Mouse (Mus musculus) E14TG2a.4 (cell line): ENCODE measurements around the gene Ncam1.

Experiments used
- H3K27me3 ChIP-seq: 2 replicates; pipeline ENCODE4 v1.6.1; 2014; ENCODE audit warnings: low read length, control low read depth; ENCODE audit not compliant: insufficient read depth
- H3K36me3 ChIP-seq: 2 replicates; pipeline ENCODE4 v1.6.1; 2014; ENCODE audit warnings: low read length, control low read depth; ENCODE audit not compliant: insufficient read depth
- H3K4me1 ChIP-seq: replicated peaks from 2 replicates; pipeline ENCODE4 v1.6.1; 2014; ENCODE audit warnings: low read depth, low read length, control low read depth
- H3K4me3 ChIP-seq: replicated peaks from 2 replicates; pipeline ENCODE4 v1.5.1; 2014; ENCODE audit warnings: mild to moderate bottlenecking, low read length
- H3K9me3 ChIP-seq: 2 replicates; pipeline ENCODE4 v1.6.1; 2014; ENCODE audit warnings: low read length, control low read depth
- CTCF ChIP-seq: conservative IDR thresholded peaks from 2 replicates; pipeline ENCODE4 v1.5.1; 2014; ENCODE audit warnings: low read length
- NANOG ChIP-seq: IDR thresholded peaks from 2 replicates; pipeline ENCODE4 v1.6.1; 2014; ENCODE audit warnings: borderline replicate concordance, low read length, mixed read lengths
- POU5F1 ChIP-seq: IDR thresholded peaks from 2 replicates; pipeline ENCODE4 v1.6.1; 2014; ENCODE audit warnings: low read length, borderline replicate concordance

Gene Ncam1

GRCm38 (mm10) chr9:49605791-49606190, 192.9 kb downstream of the Ncam1 start:
- no peaks in the 10 kb centered on the region for H3K36me3 ChIP-seq
- no peaks in the 10 kb centered on the region for H3K9me3 ChIP-seq
- TF ChIP-seq CTCF = no peak
- no peak for TF ChIP-seq POU5F1
- no peak for TF ChIP-seq NANOG
- peaks cover 16% of the 10 kb centered on the region for H3K4me1 ChIP-seq
- no peak overlapping the region for H3K4me3 ChIP-seq
- no peaks in the 10 kb centered on the region for H3K27me3 ChIP-seq

DNA sequence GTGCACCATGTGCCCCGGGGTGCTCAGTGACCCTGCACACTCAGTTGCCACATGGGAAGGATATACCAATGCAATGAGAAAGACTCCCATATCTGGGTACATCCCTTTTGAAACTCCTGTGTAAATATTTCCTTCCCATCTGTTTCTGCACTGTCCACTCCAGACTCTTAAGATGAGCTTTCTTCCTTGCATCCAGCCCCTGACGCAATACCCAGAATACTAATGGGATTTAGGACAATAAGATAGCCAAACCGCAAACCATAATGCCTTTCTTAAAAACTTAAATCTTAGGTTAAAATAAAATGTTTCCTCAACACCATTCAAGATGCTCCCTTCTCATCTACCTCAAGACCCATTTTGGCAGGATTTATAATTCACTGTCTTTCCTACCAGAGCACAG, 193.4 kb downstream of the Ncam1 start:
- no peak overlapping the region for H3K4me3 ChIP-seq
- no peaks in the 10 kb centered on the region for H3K36me3 ChIP-seq
- H3K4me1 ChIP-seq = peaks cover 16% of the 10 kb centered on the region
- no peaks in the 10 kb centered on the region for H3K27me3 ChIP-seq
- H3K9me3 ChIP-seq = no peaks in the 10 kb centered on the region
- no peak for TF ChIP-seq POU5F1
- no peak for TF ChIP-seq CTCF
- TF ChIP-seq NANOG = no peak

DNA sequence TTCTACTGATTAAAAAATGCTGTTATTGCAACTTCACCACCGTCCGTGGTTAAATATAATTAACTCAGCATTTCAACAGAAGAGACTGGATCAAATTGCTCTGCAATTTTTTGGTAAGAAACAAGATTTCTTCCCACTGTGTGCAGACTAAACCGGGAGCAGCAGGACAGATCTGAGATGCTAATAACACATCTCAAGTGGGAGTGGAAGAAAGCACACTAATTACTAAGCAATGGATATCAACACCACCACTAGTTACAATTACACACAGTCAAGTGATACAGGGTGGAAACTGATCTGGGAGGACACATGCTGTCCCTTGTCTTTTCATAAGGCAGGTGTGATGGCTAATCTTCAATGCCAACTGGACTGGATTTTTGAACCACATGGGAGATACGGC, 197.5 kb downstream of the Ncam1 start:
- H3K9me3 ChIP-seq = no peaks in the 10 kb centered on the region
- H3K36me3 ChIP-seq = no peaks in the 10 kb centered on the region
- no peaks in the 10 kb centered on the region for H3K27me3 ChIP-seq
- H3K4me1 ChIP-seq = peaks cover 7% of the 10 kb centered on the region
- no peak overlapping the region for H3K4me3 ChIP-seq
- TF ChIP-seq CTCF = no peak
- TF ChIP-seq NANOG = no peak

- no peaks in the 10 kb centered on the region for H3K9me3 ChIP-seq
- no peaks in the 10 kb centered on the region for H3K4me1 ChIP-seq
- no peaks in the 10 kb centered on the region for H3K36me3 ChIP-seq
- H3K4me3 ChIP-seq = no peak overlapping the region
- no peaks in the 10 kb centered on the region for H3K27me3 ChIP-seq
- no peak for TF ChIP-seq POU5F1
- no peak for TF ChIP-seq CTCF
- TF ChIP-seq NANOG = no peak
Measured at GRCm38 (mm10) chr9:49595635-49596348, 202.9 kb downstream of the Ncam1 start.

- Histone ChIP-seq H3K4me1 (no peaks in the 10 kb centered on the region), H3K9me3 (no peaks in the 10 kb centered on the region), H3K36me3 (no peaks in the 10 kb centered on the region), H3K4me3 (no peak overlapping the region), H3K27me3 (no peaks in the 10 kb centered on the region)
- TF ChIP-seq NANOG (no peak), POU5F1 (no peak), CTCF (no peak)
Measured at GRCm38 (mm10) chr9:49594876-49595634, 203.7 kb downstream of the Ncam1 start.

DNA sequence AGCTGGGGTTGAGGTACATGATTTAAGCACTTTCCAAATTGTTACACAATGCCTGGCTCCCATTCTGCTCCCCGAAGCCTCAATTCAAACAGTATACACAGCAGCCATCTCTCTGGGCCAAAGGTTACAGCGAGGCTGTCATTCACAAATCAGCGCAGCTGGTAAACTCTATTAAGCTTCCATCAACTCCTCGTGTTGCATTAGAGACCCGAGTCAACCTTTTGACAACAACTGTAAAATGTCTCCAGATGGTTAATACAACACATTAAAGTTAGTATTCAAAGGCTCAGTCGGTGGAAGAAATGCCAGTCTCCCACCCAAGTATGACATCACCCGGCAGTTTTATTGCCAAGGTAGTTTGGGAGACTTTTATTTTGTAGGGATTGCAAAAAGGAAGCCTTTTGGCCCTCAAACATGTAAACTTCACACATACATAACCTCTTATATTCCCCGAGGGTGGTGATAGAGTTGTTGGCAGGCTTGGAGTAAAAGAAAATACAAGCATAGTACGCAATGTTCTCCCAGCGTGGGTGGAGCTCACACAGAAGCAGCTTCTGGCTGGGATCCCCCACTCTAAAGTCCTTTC, 204.7 kb downstream of the Ncam1 start:
- Histone ChIP-seq H3K4me3 (no peak overlapping the region), H3K36me3 (no peaks in the 10 kb centered on the region), H3K9me3 (no peaks in the 10 kb centered on the region), H3K27me3 (no peaks in the 10 kb centered on the region), H3K4me1 (no peaks in the 10 kb centered on the region)
- TF ChIP-seq CTCF (no peak), NANOG (no peak), POU5F1 (no peak)

DNA sequence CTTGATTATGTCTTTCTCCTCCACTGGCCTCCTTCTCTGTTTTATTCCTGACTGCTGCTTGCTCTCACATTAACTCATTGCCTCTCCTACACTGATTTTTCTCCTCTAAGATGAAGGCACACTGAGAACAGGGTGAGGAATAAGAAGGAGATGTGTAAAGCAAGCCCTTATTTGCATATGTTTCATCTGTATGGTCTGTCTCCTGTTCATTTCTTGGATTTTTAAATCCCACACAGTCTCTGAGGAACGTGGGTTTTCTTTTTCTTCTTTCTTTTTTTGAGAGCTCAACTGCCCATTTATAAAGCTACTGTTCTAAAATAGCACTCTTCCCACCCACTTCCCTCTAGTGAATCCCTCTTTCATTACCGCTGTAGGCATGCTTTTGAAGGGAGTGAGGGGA, 206.7 kb downstream of the Ncam1 start:
- H3K4me1 ChIP-seq = no peaks in the 10 kb centered on the region
- H3K4me3 ChIP-seq = no peak overlapping the region
- no peak for TF ChIP-seq POU5F1
- no peak for TF ChIP-seq CTCF
- no peak for TF ChIP-seq NANOG
- H3K27me3 ChIP-seq = no peaks in the 10 kb centered on the region
- no peaks in the 10 kb centered on the region for H3K36me3 ChIP-seq
- no peaks in the 10 kb centered on the region for H3K9me3 ChIP-seq

GRCm38 (mm10) chr9:49590261-49590660, 208.5 kb downstream of the Ncam1 start:
- TF ChIP-seq POU5F1 (no peak), NANOG (no peak), CTCF (no peak)
- H3K27me3 ChIP-seq = no peaks in the 10 kb centered on the region
- no peaks in the 10 kb centered on the region for H3K36me3 ChIP-seq
- no peaks in the 10 kb centered on the region for H3K4me1 ChIP-seq
- H3K9me3 ChIP-seq = no peaks in the 10 kb centered on the region
- no peak overlapping the region for H3K4me3 ChIP-seq

DNA sequence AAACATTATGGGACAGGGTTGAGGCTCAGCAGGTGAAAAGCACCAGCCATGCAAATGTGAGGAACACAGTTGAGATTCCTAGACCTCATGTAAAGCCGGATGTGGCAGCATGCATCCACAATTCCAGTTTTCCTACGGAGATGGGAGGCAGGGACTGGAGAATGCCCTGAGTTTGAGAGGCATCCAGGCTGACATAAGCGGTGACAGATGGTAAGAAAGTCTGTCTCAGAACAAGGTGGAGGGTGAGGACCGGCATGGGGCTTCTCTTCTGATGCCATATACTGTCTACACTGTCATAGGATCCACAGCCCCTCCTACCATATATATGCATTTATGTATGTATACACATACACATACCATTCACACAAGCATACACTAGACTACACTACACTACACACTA, 221.6 kb downstream of the Ncam1 start:
- TF ChIP-seq NANOG (no peak), CTCF (no peak), POU5F1 (no peak)
- H3K4me3 ChIP-seq = no peak overlapping the region
- H3K27me3 ChIP-seq = no peaks in the 10 kb centered on the region
- H3K36me3 ChIP-seq = no peaks in the 10 kb centered on the region
- peaks cover 14% of the 10 kb centered on the region for H3K4me1 ChIP-seq
- H3K9me3 ChIP-seq = no peaks in the 10 kb centered on the region
